Mouse (Mus musculus): ENCODE measurements around the gene Tbc1d14. TPM values are rescaled to one million over a fixed set of nuclear protein-coding genes. Genes with fewer than 3 reads are reported as not detected.

Gene Tbc1d14
- total RNA-seq (2021): 10 to 100 TPM; 24.8 to 27.5 TPM
- long read RNA-seq, experiment 1, full-length matches to known transcripts: 3 of 8 reads
- long read RNA-seq, experiment 1, partial matches to known transcripts: 2 of 8 reads
- long read RNA-seq, experiment 1, other reads (novel, unspliced or antisense): 3 of 8 reads
- long read RNA-seq, experiment 2, partial matches to known transcripts: 0 of 14 reads
- long read RNA-seq, experiment 2, other reads (novel, unspliced or antisense): 11 of 14 reads

GRCm38 (mm10) chr5:36593176-36593575 is at the start of gene Tbc1d14:
Gene Tbc1d14 (minus strand): TSS chr5:36593276.
- DNase-seq (ENCODE audit: low spot score in 2 of 2): no peak

- no peak for DNase-seq (ENCODE audit: low spot score in 2 of 2)
Measured at GRCm38 (mm10) chr5:36625612-36626011, 32.5 kb upstream of the Tbc1d14 start.

- no peak for DNase-seq (ENCODE audit: low spot score in 2 of 2)
Measured at GRCm38 (mm10) chr5:36623670-36624069, 30.6 kb upstream of the Tbc1d14 start.

- no peak for DNase-seq (ENCODE audit: low spot score in 2 of 2)
Measured at GRCm38 (mm10) chr5:36621058-36621449, 28.0 kb upstream of the Tbc1d14 start.

- no peak for DNase-seq (ENCODE audit: low spot score in 2 of 2)
Measured at GRCm38 (mm10) chr5:36620409-36621057, 27.5 kb upstream of the Tbc1d14 start.

GRCm38 (mm10) chr5:36618890-36619289 is 25.8 kb upstream of the Tbc1d14 start:
- no peak for DNase-seq (ENCODE audit: low spot score in 2 of 2)

- DNase-seq (ENCODE audit: low spot score in 2 of 2): no peak
Measured at GRCm38 (mm10) chr5:36618356-36618755, 25.3 kb upstream of the Tbc1d14 start.

- DNase-seq (ENCODE audit: low spot score in 2 of 2): no peak
Measured at GRCm38 (mm10) chr5:36614124-36614523, 21.0 kb upstream of the Tbc1d14 start.

- no peak for DNase-seq (ENCODE audit: low spot score in 2 of 2)
Measured at GRCm38 (mm10) chr5:36608939-36609499, 15.9 kb upstream of the Tbc1d14 start.

GRCm38 (mm10) chr5:36603031-36603430 is 10.0 kb upstream of the Tbc1d14 start:
- peak in 1 of 2 experiments; percentile 28 for DNase-seq (ENCODE audit: low spot score in 2 of 2)

GRCm38 (mm10) chr5:36602028-36602427 is 9.0 kb upstream of the Tbc1d14 start:
- DNase-seq (ENCODE audit: low spot score in 2 of 2): no peak

- no peak for DNase-seq (ENCODE audit: low spot score in 2 of 2)
Measured at GRCm38 (mm10) chr5:36601492-36601891, 8.4 kb upstream of the Tbc1d14 start.

GRCm38 (mm10) chr5:36598883-36599282 is 5.8 kb upstream of the Tbc1d14 start:
- no peak for DNase-seq (ENCODE audit: low spot score in 2 of 2)

- no peak for DNase-seq (ENCODE audit: low spot score in 2 of 2)
Measured at GRCm38 (mm10) chr5:36597653-36598052, 4.6 kb upstream of the Tbc1d14 start.

GRCm38 (mm10) chr5:36596225-36596624 is 3.1 kb upstream of the Tbc1d14 start:
- DNase-seq (ENCODE audit: low spot score in 2 of 2): no peak

GRCm38 (mm10) chr5:36595115-36595514 is 2.0 kb upstream of the Tbc1d14 start:
- DNase-seq (ENCODE audit: low spot score in 2 of 2): no peak

- DNase-seq (ENCODE audit: low spot score in 2 of 2): no peak
Measured at GRCm38 (mm10) chr5:36594344-36594743, 1.3 kb upstream of the Tbc1d14 start.

- DNase-seq (ENCODE audit: low spot score in 2 of 2): no peak
Measured at GRCm38 (mm10) chr5:36590499-36590920, 2.6 kb downstream of the Tbc1d14 start.

- DNase-seq (ENCODE audit: low spot score in 2 of 2): no peak
Measured at GRCm38 (mm10) chr5:36584299-36584698, 8.8 kb downstream of the Tbc1d14 start.

GRCm38 (mm10) chr5:36581924-36582642 is 11.0 kb downstream of the Tbc1d14 start:
- peak; percentile 92 to 99 for DNase-seq (ENCODE audit: low spot score in 2 of 2)

GRCm38 (mm10) chr5:36581259-36581923 is 11.7 kb downstream of the Tbc1d14 start:
- no peak for DNase-seq (ENCODE audit: low spot score in 2 of 2)

All from gastrocnemius, postnatal 4 days (tissue).